19 mouse cellular contexts compared by ENCODE assay signal in the genomic region with DNA sequence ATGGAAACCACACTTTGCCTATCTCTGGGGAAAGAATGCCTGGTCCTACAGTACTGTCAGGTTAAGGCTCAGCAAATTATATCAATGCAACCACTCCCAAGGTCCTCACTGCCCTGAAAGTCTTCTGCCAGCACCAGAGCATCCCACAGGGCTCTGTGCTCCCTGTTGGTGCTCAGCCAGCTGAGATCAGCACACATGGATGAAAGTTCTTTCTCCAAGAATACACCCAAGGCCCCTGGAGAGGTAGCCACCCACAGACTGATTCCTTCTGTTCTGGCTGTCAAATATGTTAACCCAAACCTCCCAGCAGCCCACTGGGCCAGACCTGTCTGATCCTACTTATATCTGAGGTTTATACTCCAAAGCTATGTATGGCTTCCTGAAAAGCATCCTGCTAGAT. TPM values are rescaled to one million over a fixed set of nuclear protein-coding genes. Genes with fewer than 3 reads are reported as not detected.
"Had no signal": no experiment of that assay in that cellular context is flagged by ENCODE, and none has a peak within 500 bp of the region (broad histone marks: within the 10 kb centered on the region; RNA-seq: fewer than 3 reads in every experiment).

No protein-coding gene starts in this region.

- H3K27me3 ChIP-seq: limb, embryonic 15.5 days; midbrain, embryonic 15.5 days; neural tube, embryonic 12.5 days; neural tube, embryonic 15.5 days had no signal

- H3K4me3 ChIP-seq: limb, embryonic 12.5 days; limb, embryonic 15.5 days; midbrain, embryonic 12.5 days; midbrain, embryonic 15.5 days; neural tube, embryonic 12.5 days; neural tube, embryonic 15.5 days had no signal

- H3K4me1 ChIP-seq: limb, embryonic 12.5 days; limb, embryonic 15.5 days had no signal

- H3K9ac ChIP-seq: limb, embryonic 12.5 days; limb, embryonic 15.5 days; liver, embryonic 14.5 days; liver, postnatal 0 days; lung, embryonic 14.5 days; midbrain, embryonic 12.5 days; midbrain, embryonic 15.5 days; neural tube, embryonic 12.5 days; neural tube, embryonic 15.5 days had no signal

- DNase-seq: kidney, adult 2 months; kidney, postnatal 25 days; liver, postnatal 0 days; lung, embryonic 14.5 days; right cerebral cortex, adult 18-20 months; right cerebral cortex, postnatal 14 days; right cerebral cortex, postnatal 4 days; thymus, postnatal 25 days had no signal

- H3K36me3 ChIP-seq: limb, embryonic 12.5 days; limb, embryonic 15.5 days; midbrain, embryonic 12.5 days; midbrain, embryonic 15.5 days; neural tube, embryonic 12.5 days; neural tube, embryonic 15.5 days had no signal

- H3K27ac ChIP-seq: kidney, postnatal 0 days; limb, embryonic 12.5 days; limb, embryonic 15.5 days; liver, embryonic 14.5 days; macrophage; midbrain, embryonic 12.5 days; midbrain, embryonic 15.5 days; neural tube, embryonic 12.5 days; neural tube, embryonic 15.5 days; stomach, postnatal 0 days had no signal

RNA-seq across cellular contexts. Expression of gene Sv2b, which starts 32.3 kb away (rescaled TPM):
- total RNA-seq: megakaryocyte, adult 5-6 weeks had no signal
- polyA plus RNA-seq: kidney, adult 2 months; liver, postnatal 0 days; macrophage had no signal
